Mouse (Mus musculus): ENCODE results near the gene Grid1.

Gene Grid1

DNA sequence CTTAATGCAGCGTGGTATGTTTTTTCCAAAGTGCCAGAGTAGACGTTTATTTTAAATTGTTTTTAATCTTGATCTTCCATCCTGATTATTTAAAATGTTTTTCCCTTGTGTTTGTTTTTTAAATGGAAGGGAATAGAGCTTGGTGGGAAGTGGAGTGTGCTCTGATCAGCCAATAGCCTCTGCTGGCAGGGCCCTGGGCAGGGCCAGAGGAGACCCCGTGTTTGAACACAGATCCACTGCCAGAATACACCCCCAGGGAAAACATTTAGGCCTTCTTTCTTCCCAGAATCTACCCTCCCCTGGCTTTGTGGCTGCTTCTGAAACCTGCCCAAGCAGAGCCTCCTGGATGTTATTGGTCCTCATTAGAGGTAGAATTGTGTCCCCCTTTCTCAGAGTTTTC lies 188.8 kb downstream of the Grid1 start:
- DNase-seq (ENCODE audit: low spot score in 2 of 2): no peak

- DNase-seq (ENCODE audit: low spot score in 2 of 2): no peak
These were observed 189.2 kb downstream of the Grid1 start for GRCm38 (mm10) chr14:35009074-35009473.

DNA sequence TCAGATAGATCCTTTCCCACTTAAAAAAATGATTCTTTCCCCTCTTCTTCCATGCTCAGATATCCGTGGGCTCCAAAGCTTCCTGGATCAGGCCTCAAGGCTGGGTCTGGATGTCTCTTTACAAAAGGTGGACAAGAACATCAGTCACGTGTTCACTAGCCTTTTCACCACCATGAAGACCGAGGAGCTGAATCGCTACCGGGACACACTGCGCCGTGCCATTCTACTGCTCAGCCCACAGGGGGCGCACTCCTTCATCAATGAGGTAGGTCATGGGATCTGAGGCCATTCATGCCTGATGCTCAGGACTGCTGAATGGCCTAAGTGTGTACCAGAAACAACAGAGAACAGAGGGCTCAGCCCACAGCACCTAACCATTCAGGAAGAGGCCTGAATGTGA lies 206.8 kb downstream of the Grid1 start:
- no peak for DNase-seq (ENCODE audit: low spot score in 2 of 2)

- no peak for DNase-seq (ENCODE audit: low spot score in 2 of 2)
These were observed 207.7 kb downstream of the Grid1 start for GRCm38 (mm10) chr14:35027501-35028140.

- DNase-seq (ENCODE audit: low spot score in 2 of 2): no peak
These were observed 209.7 kb downstream of the Grid1 start for GRCm38 (mm10) chr14:35029626-35030025.

- no peak for DNase-seq (ENCODE audit: low spot score in 2 of 2)
These were observed 210.4 kb downstream of the Grid1 start for GRCm38 (mm10) chr14:35030271-35030670.

DNA sequence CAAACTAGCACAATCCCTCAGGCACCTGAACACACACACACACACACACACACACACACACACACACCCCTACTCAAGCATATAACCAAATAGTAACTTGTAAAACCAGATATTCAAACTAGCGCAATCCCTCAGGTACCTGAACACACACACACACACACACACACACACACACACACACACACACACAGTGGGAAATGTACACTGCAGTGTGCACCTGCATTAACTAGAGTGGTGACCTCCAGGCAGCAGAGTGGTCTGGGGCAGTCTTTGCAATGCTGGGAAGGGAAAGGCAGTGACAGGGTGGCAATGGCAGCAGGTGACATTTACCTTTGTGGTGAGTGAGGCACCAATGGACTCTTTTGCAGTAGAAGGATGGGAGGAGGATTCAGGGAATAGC lies 212.4 kb downstream of the Grid1 start:
- DNase-seq (ENCODE audit: low spot score in 2 of 2): no peak

GRCm38 (mm10) chr14:35044268-35044667 lies 224.4 kb downstream of the Grid1 start:
- DNase-seq (ENCODE audit: low spot score in 2 of 2): no peak

DNA sequence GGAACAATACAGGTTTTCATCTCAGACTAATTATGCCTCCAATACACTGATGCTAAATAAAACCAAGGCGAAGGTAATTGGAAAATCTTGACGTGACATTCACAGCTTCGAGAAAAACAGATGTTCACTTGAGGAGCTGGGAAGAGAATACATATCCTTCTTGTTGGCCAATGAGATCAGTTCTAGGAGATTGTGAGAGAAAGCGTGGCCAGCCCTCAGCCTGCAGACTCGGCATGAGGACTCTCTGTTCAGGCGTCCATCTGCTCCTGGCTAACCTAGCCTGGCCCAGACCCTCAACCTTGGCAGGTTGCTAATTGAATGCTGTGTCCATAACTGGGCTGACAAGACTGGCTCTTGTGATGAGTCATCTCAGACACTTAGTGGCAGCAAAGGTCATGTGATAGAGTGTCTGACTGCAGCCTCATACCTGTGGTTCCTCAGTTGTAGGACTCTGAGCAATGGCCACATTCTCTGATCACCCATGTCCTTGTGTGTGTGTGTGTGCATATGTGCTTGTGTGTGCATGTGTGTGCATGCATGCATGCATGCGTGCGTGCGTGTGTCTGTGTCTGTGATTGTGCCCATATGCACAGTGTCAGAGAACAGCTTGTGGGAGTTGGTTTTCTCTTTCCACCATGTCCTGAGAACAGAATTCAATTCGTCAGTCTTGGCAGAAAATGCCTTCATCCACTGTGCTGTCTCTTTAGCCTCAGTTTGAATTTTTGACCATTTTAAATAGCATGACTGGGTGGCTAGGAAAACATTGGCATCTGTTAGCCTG lies 225.2 kb downstream of the Grid1 start:
- DNase-seq (ENCODE audit: low spot score in 2 of 2): no peak

DNA sequence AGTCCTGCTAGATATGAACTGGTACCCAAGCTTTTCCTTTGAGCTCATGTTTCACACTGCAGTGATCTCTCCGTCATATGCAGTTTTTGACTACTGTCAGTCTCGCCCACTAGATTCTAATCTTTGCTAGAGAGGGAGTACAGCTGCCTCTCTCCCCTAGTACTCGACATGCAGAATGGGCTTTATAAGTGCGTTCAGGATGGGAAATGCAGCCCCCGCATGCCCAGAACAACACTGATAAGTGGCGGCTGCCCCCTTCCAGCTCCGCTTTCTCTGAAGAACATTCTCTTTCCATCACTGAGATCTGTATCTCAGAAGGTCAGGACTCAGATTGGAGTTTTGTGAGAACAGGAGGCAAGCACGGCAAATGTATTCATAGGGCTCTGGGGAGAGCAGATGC lies 229.3 kb downstream of the Grid1 start:
- no peak for DNase-seq (ENCODE audit: low spot score in 2 of 2)

GRCm38 (mm10) chr14:35054139-35054538 lies 234.2 kb downstream of the Grid1 start:
- no peak for DNase-seq (ENCODE audit: low spot score in 2 of 2)

DNA sequence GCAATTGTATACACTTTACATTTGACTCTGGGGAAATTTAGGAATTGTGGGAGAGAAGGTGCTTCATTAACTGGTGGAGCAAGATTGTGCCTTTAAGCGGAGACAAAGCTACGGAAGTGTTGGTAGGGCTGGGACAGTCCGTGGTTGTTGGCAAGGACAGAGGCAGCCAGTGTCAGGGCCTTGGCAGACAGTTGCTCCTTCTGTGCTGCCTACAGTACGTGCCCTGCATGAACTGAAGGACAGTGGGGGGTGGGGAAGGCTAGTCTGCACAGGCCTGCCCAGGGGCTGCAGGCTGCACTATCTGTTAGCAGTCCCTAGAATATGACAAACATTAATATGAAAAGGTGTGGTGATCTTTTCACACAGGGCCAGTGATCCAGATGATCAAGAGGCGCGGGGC lies 254.7 kb downstream of the Grid1 start:
- no peak for DNase-seq (ENCODE audit: low spot score in 2 of 2)

DNA sequence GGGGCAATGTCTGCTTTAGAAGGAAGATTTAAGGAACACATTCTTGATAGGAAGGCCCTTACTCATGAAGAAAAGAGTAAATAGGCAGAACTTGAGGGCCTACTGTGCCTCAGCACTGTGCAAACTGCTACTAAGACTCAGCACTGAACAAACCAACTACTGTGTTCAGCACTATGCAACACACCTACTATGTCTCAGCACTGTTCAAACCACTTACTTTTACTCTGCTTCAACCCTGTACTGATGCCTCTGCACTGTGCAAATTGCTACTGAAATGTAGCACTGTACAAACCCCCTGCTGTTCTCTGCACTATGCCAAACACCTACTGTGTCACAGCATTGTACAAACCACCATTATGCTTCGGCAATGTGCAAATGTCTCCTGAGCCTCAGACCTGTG lies 260.0 kb downstream of the Grid1 start:
- no peak for DNase-seq (ENCODE audit: low spot score in 2 of 2)

- DNase-seq (ENCODE audit: low spot score in 2 of 2): no peak
These were observed 272.7 kb downstream of the Grid1 start for GRCm38 (mm10) chr14:35092646-35093045.

- no peak for DNase-seq (ENCODE audit: low spot score in 2 of 2)
These were observed 273.8 kb downstream of the Grid1 start for GRCm38 (mm10) chr14:35093561-35094186.

DNA sequence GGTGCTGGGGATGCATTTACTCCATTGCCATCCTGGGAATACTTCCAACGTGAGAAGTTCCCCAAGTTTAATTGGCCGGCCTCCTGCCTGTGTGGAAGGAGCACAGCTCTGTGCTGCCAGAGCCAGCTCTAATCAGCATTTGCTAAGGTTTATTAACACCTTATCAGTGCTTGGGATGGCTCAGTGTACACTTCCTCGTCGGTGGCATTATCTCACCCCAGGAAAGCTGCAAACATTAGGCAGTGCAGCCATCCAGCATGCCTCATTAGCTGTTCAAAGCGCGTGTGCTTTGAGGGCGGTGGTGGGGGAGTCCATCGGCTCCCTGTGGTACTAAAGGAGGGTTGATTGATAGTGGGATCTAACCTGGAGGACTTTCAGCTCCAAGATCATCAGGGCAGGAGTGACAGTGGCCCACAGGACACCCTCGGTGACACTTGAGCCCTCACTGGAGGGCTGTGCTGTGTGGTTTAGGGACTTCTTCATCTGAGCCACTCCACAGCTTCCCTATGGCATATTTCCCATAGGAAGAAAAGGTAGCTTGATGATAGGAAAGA lies 275.7 kb downstream of the Grid1 start:
- no peak for DNase-seq (ENCODE audit: low spot score in 2 of 2)

DNA sequence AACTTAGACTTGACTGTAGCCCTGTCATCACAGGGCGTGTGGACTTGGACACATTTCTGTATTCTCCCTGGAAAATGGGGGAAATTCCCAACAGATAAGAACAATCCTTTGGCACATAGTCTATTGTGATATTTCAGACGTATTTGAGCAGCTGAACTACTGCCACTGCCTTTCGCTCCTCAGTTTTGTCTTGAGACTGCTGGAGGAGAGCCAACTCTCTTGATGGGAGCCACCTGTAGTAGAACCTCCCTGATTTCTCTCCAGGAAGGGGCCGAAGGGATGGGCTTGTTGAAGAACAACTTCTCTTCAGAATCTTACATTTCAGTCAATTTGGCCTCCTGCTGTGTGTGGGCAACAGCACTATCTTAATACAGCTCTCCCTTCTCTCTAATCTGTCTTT lies 276.2 kb downstream of the Grid1 start:
- DNase-seq (ENCODE audit: low spot score in 2 of 2): no peak

DNA sequence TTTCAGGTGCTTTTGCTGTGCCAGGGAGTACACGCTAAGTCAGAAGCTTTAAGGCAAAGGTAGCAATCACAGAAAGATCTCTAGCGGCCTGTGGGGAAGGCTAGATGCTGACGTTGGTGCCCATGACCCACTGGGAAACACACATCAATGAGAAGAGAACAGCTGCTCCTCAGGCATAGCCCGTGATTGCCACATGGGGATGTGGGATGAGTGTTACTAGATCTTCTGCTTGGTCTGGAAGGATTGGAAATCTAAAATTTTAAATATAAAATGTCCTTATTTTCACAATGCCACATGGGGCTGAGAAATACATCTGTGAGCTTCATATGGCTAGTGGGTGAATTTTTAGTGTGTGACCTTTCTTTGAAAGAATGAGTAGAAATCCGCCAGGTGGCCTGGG lies 277.3 kb downstream of the Grid1 start:
- no peak for DNase-seq (ENCODE audit: low spot score in 2 of 2)

- no peak for DNase-seq (ENCODE audit: low spot score in 2 of 2)
These were observed 283.8 kb downstream of the Grid1 start for GRCm38 (mm10) chr14:35103639-35104210.

DNA sequence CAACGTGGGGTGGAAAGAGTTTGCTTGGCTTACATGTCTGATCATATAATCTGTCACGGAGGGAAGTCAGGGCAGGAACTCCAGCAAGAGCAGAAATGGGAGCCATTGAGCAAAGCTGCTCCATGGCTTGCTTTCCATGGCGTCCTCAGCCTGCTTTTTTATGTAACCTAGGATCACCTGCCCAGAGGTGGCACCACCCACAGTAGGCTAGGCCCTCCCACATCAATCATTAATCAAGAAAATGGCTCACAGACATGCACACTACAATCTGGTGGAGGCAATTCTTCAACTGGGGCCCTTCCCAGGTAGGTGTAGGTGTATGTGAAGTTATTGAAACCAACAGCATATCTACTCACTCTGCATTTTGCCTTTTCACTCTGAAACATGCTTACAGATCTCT lies 287.7 kb downstream of the Grid1 start:
- DNase-seq (ENCODE audit: low spot score in 2 of 2): no peak

GRCm38 (mm10) chr14:35110928-35111327 lies 291.0 kb downstream of the Grid1 start:
- no peak for DNase-seq (ENCODE audit: low spot score in 2 of 2)
